Mouse (Mus musculus): ENCODE results near the gene Ip6k3. TPM values are rescaled to one million over a fixed set of nuclear protein-coding genes. Genes with fewer than 3 reads are reported as not detected.

The Ip6k3 gene
- total RNA-seq, 1 experiment from 2014 or later, result 0.56 TPM

DNA sequence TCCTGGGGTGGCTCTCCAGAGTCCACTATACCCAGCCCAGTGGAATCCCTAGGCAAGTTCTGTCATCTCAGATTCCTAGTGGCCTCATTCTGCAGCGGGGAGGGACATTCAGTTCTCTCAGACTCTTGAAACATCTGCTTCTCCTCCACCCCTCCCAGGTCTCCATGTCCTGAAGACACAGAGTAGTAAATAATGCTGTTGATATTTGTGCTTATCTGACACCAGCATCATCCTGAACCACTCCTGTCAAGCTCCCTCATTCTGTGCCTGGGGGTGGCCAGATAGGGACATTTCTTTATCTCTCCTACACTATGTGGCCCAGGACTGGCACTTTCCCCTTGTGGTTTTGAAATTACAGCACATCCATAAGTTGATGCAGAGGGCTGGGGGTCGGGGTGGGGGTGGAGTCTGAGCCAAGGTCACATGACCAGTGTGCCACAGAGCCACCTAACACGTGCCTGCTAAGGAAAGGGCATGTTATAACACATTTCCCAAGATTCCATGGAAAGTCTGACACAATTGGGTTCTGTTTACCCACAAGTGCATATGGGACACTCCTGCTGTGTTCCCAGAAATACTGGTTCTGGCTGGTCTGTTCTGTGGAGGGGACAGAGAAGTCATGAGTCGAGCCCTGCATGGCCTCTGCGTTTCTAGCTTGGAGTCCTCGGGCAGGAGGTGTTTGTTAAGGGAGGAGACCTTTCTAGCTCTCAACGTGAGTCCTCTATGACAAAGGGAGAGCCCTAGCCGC is 14.4 kb downstream of the Ip6k3 start:
- no peak for DNase-seq

- peak; percentile 66 for DNase-seq
Measured at GRCm38 (mm10) chr17:27151411-27151810, 16.2 kb downstream of the Ip6k3 start.

DNA sequence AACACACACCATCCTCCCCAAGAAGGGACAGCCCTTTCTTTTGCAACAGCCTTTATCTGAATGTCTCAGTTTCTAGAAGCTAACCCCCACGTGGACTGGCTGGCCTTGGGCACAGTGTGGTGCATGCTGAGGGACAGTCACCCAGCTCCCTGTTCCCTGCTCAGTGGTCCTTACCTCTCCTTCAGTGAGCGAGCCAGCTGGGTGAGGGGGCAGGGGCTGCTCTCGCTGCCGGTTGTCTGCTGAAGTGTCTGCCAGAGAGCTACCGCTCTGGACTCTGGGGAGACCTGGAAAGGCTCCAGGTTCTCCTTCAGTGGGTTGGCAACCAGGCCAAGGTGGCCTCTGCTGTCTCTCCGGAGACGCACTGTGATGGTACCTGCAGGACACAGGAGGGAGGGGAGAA is 16.7 kb downstream of the Ip6k3 start:
- DNase-seq, result peak; percentile 62

DNA sequence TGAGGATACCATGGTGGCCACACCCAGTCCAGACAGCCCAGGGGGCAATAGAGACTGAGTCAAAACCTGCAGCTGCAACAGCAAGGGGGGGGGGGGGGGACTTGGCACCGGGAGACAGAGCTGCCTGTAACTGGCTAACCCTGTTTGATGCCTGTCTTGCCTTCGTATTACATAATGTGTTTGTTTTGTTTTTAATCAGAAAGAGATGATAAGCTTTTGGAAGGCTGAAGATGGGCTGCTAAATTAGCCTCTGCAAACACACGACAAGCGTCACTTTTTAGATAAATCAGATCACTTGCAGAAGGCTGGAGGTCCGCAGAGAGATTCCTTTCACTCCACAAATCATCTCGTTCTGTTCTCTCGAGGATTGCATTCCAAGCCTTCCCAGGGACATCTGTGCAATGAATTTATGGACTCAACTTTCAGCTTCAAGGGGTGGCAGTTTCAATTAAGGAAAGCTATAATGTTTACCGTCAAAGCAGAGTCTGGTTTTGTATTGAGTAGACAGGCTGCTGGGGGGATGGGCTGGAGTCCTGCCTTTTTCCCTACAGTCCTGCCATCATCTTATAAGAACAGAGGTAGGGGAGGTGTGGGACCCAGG is 21.2 kb downstream of the Ip6k3 start:
- no peak for DNase-seq

DNA sequence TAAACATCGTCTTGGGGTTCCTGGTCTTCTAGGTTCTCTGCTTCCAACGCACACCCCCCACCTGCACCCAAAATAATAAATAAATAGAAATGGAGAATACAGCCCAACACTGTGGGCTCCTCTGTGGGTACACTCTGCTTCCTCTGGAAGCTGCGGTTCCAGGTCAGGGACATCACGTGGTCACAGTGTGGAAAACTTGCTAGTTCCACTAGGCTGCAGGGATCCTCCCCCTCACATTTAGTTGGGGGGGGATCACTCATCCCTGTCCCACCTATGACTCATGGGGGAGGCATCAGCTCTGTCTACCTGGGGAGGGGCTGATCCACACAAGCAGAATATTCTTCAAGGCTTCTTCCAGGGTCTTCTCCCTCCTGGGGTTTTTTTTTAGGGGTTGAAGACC is 23.4 kb downstream of the Ip6k3 start:
- no peak for DNase-seq

- peak; percentile 66 for DNase-seq
Measured at GRCm38 (mm10) chr17:27141971-27142450, 25.6 kb downstream of the Ip6k3 start.

- DNase-seq, result no peak
Measured at GRCm38 (mm10) chr17:27140262-27140661, 27.3 kb downstream of the Ip6k3 start.

DNA sequence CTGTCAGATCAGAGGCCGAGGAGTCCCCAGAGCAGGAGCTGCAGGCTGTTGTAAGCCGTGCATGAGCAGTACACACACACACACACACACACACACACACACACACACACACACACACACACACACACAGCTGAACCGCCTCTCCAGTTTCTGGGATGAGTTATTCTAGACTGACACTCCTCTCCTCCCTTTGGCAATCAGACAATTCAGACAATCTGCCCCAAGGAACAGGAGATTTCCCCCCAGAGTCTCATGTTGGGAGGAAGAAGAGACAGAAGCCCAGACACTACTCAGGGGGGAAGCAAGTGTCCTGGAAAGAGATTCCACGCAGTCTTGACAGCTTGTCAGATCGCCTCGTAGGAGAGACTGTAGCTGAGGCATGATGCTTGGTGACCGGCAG is 28.3 kb downstream of the Ip6k3 start:
- no peak for DNase-seq

DNA sequence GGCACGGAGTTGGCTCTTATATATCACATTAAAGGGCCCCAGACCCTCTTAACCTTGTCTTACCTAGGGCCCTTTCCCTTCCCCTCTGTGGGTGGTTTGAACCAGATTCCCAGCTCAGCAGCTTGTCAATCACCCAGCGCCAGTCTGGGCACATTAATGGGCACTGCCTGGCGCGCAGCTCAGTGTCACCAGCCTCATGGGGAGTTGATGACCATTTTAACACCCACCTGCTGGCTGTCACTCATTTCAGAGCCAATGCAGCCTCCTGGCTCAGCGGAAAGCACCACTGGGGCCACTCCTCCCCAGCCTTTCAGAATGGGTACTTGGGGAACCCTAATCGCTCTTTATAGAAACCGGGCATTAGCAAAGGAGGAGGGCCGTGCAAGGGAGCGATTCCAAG is 29.2 kb downstream of the Ip6k3 start:
- DNase-seq, result no peak

DNA sequence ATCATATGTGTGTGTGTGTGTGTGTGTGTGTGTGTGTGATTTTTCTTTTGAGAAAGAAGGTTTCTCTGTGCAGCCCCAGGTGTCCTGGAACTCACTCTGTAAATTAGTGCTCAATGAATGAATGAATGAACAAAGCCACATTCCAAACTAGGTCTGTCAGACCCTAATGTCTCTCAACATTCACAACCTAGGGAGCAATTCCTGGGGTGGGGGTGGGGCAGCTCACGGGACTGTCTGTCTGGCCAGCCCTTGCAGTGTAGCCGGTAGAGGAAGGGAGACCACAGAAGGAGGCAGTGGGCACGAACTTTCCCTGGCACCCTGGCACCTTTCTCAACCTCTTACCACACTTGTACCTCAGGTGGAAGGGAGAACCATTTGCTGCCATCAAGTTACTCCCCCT is 32.9 kb downstream of the Ip6k3 start:
- no peak for DNase-seq

DNA sequence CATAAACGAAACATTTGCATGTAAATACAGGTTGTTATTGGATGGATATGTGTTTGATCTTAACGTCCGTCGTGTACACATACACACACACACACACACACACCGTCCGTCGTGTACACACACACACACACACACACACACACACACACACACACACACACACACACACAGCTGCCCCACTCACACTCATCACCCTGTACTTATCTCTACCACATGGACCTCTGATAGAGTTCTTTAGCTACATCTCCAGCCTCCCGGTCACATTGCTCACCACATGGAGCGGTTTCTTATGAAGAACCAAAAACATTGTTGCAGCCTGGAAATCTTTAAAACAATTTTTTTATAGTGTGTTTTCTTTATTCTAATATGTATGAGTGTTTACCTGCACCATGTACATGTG is 33.4 kb downstream of the Ip6k3 start:
- DNase-seq, result no peak

GRCm38 (mm10) chr17:27133551-27134141 is 33.9 kb downstream of the Ip6k3 start, which contains the start of gene Uqcc2:
Gene Uqcc2 (minus strand): TSS chr17:27133916.
- DNase-seq, result peak; percentile 99

DNA sequence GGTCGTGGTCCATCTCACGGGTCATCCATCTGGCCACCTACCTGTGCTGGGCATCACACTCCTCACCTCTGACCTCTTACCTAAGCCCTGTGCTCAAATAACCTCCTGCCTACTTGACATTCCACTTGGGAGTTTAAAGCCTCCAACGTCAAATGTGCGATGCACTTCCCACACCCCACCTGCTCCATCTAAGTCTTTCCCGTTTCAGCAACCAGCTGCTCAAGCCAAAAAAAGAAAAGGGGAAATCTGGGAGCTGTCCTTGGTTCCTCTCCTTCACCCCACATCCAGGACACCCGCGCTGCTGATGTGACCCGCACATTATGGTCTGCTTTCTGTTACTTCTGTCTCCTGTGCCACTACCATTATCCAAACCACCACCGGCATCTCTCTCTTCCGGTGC is 35.4 kb downstream of the Ip6k3 start:
- no peak for DNase-seq

DNA sequence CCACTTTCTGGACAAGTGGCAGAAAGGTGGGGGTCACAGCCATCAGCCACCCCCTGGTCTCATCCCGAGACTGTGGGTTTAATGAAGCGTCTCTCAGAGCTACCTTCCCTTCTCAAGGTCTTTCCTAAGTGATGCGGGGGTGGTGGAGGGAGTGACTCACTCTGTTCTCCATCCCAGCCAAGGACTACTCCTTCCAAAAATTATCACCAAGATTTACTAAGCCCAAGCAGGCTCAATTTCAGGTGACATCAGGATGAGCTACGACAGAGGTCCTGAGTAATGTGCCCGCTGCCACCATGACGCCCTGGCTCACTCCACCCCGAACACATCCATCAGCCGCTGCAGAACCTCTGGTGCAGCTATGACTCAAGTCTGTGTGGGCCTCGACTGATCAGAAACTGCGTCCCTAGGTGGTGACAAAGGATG is 36.3 kb downstream of the Ip6k3 start:
- peak; percentile 77 for DNase-seq

GRCm38 (mm10) chr17:27130246-27130645 is 37.3 kb downstream of the Ip6k3 start:
- peak; percentile 49 for DNase-seq

- DNase-seq, result no peak
Measured at GRCm38 (mm10) chr17:27129819-27130218, 37.8 kb downstream of the Ip6k3 start.

DNA sequence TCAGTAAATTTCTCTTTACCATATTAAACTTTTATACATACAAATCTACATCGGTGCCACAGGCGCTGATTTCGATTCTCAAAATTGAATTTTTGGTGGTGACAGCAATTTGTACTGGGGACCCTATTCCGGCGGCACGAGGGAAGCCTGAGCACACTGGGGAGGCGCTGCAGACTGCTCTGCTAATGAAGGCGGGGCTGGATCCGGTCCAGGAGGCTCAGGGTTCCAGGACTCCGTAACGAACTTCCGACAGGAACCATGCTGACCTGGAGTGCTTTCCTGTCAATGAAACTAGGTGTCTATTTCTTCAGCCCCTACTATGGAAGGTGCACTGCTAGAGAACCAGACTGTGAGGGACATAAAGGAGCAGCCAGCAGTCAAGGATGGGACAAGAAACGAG is 38.3 kb downstream of the Ip6k3 start:
- DNase-seq, result no peak

DNA sequence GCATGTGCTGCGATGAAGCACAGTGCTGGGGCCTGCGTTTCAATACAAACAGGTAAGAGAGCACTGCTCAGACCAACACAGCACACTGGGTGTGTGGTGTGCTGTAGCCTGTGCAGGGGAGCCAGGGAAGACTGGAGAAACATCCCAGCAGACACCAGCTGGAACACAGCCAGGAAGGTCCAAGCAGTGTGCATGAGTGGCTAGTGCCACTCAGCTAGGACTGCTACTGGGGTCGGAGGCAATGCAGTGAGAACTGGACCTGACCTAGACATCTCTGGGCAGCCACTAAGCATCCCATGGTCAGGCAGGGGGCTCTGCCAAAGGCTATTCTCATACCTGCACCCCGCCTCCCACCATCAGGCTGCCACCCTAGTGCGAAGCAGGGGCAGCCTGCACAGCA is 39.4 kb downstream of the Ip6k3 start:
- DNase-seq, result no peak

GRCm38 (mm10) chr17:27126974-27127373 is 40.6 kb downstream of the Ip6k3 start:
- DNase-seq, result no peak

- no peak for DNase-seq
Measured at GRCm38 (mm10) chr17:27125669-27126202, 41.9 kb downstream of the Ip6k3 start.

GRCm38 (mm10) chr17:27125185-27125584 is 42.4 kb downstream of the Ip6k3 start:
- DNase-seq, result peak; percentile 92

- no peak for DNase-seq
Measured at GRCm38 (mm10) chr17:27123813-27124375, 43.7 kb downstream of the Ip6k3 start.

DNA sequence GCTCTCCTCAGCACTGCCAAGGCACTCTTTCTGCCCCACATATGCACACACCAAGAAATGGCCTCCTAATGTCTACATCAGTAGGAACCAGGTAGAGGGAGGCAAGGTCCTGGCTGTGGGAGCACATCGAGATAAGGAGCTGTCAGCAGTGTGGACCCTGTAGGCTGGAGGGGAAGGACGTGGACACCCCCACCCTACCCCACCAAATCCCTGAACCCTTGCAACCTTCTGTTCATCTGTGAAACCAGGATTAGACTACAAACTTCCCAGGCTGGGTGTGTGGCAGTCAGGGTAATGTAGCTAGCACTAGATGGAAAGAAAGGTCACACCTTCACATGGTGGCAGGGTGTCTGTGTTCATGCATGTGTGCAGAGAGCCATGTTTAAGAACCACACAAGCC is 44.5 kb downstream of the Ip6k3 start:
- no peak for DNase-seq

All from adrenal gland, postnatal 14 days (tissue).